Mouse (Mus musculus): ENCODE data around the gene Aven. TPM values are rescaled to one million over a fixed set of nuclear protein-coding genes. Genes with fewer than 3 reads are reported as not detected.

The Aven gene
- total and polyA plus RNA-seq, 3 experiments: 5.8 to 18.4 (median 16.9) TPM

DNA sequence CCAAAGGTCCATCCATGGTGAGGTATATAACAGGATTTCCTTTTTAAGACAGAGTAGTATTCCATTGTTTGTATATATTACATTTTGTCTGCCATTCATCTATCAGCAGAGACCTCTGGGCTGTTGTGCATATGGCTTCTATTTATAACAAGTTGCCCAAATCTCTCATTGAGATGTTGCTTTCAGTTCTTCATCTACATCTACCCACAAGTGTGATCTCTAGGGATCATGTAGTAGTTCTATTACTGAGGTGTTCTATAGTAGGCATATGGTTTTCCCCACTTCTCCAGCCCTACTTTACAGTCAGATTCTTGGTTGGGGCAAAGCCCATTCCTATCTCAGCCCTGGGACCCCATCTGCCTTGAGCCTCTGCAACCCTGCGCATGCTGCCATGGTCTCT, 72.3 kb downstream of the Aven start:
- H3K27ac ChIP-seq: no peak overlapping the region
- no peaks in the 10 kb centered on the region for H3K27me3 ChIP-seq (ENCODE audit: control insufficient read depth, insufficient read depth, low read length)
- no peak overlapping the region for H3K4me3 ChIP-seq
- no peaks in the 10 kb centered on the region for H3K4me1 ChIP-seq (ENCODE audit: control insufficient read depth, insufficient read depth, low read length)
- H3K36me3 ChIP-seq (ENCODE audit: control insufficient read depth, insufficient read depth, low read length): no peaks in the 10 kb centered on the region
- intact Hi-C loops (cut with DNase I): no loop called here
- WGBS: 100% methylated on average over 1 of the region's 1 CpGs
- TF ChIP-seq EP300 (IDR thresholded peaks at IDR 0.05; ENCODE audit: insufficient read depth, low read depth, low read length) (no peak), POLR2A (IDR thresholded peaks at IDR 0.05; ENCODE audit: insufficient read depth, low read depth, low read length) (no peak), CTCF (IDR thresholded peaks at IDR 0.05) (no peak)
- no peak overlapping the region for H3K9ac ChIP-seq (ENCODE audit: low read depth, low read length)
- no peaks in the 10 kb centered on the region for H3K79me2 ChIP-seq (replicated peaks; ENCODE audit: control insufficient read depth, insufficient read depth, low read length)
- no peak for DNase-seq

DNA sequence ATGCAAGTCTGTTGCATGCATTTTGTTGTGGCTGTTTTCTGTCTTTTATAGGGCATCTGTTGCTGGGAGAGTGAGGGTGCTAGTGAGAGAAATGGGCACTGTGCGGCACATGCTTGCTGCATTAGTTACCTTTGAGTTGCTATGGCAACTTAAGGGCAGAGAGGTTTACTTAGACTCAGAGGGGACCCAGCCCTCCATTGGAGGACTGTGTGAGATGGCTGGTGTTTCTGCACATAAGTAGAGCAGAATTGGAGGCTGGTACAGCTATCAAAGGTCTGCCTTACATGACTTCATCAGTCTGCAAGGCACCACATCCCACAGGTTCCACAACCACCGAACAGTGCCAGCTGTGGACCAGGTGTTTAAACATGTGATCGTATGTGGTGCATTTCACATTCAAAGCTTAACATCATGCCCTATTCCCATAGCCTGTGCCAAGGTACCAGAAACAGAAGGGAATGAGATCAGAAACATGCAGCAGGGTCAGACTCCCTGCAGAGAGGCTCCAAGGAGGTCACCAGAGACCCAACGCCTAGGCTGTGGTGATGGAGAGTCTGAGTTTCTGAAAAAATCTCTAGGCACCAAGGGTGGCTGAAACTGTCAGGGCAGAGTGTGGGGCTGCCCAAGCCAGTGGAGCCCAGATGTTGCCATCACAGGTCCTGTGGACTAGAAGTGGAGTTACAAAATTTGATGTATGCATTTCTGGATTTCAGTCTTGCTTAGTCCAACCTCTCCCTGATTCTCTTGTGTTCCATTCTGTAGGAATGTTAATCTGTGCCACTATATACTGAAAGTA, 73.7 kb downstream of the Aven start:
- no peak overlapping the region for H3K27ac ChIP-seq
- intact Hi-C loops (cut with DNase I): no loop called here
- H3K27me3 ChIP-seq (ENCODE audit: control insufficient read depth, insufficient read depth, low read length): no peaks in the 10 kb centered on the region
- H3K36me3 ChIP-seq (ENCODE audit: control insufficient read depth, insufficient read depth, low read length): no peaks in the 10 kb centered on the region
- no peak overlapping the region for H3K9ac ChIP-seq (ENCODE audit: low read depth, low read length)
- no peaks in the 10 kb centered on the region for H3K79me2 ChIP-seq (replicated peaks; ENCODE audit: control insufficient read depth, insufficient read depth, low read length)
- TF ChIP-seq POLR2A (IDR thresholded peaks at IDR 0.05; ENCODE audit: insufficient read depth, low read depth, low read length) (no peak), CTCF (IDR thresholded peaks at IDR 0.05) (no peak), EP300 (IDR thresholded peaks at IDR 0.05; ENCODE audit: insufficient read depth, low read depth, low read length) (no peak)
- H3K4me3 ChIP-seq: no peak overlapping the region
- H3K4me1 ChIP-seq (ENCODE audit: control insufficient read depth, insufficient read depth, low read length): no peaks in the 10 kb centered on the region
- DNase-seq: no peak
- WGBS: 85% methylated on average over 4 of the region's 4 CpGs

DNA sequence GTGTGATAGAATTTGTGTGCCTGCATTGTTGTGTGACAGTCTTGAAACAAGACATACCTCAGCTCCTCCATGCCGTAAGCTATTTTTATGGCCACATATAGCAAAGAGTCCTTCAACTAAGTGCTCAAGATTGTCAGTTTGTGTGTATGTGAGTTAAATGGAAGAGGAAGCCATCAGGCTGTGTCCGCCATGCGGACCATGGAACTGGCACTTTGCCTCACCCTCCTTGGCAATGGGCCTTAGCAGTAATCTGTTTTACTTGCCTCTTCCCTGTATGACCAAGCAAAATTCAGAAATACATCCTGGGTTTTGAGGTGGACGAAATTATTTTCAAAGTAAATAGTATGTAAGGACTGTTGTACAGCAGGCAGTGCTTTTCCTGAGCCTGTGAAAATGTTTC, 75.0 kb downstream of the Aven start:
- Histone ChIP-seq H3K4me3 (no peak overlapping the region), H3K27ac (no peak overlapping the region), H3K4me1 (ENCODE audit: control insufficient read depth, insufficient read depth, low read length) (no peaks in the 10 kb centered on the region), H3K9ac (ENCODE audit: low read depth, low read length) (no peak overlapping the region), H3K27me3 (ENCODE audit: control insufficient read depth, insufficient read depth, low read length) (no peaks in the 10 kb centered on the region), H3K79me2 (replicated peaks; ENCODE audit: control insufficient read depth, insufficient read depth, low read length) (no peaks in the 10 kb centered on the region), H3K36me3 (ENCODE audit: control insufficient read depth, insufficient read depth, low read length) (no peaks in the 10 kb centered on the region)
- TF ChIP-seq CTCF (IDR thresholded peaks at IDR 0.05) (no peak), POLR2A (IDR thresholded peaks at IDR 0.05; ENCODE audit: insufficient read depth, low read depth, low read length) (no peak), EP300 (IDR thresholded peaks at IDR 0.05; ENCODE audit: insufficient read depth, low read depth, low read length) (no peak)
- intact Hi-C loops (cut with DNase I): no loop called here
- 70% methylated on average over 4 of the region's 4 CpGs for WGBS
- no peak for DNase-seq

DNA sequence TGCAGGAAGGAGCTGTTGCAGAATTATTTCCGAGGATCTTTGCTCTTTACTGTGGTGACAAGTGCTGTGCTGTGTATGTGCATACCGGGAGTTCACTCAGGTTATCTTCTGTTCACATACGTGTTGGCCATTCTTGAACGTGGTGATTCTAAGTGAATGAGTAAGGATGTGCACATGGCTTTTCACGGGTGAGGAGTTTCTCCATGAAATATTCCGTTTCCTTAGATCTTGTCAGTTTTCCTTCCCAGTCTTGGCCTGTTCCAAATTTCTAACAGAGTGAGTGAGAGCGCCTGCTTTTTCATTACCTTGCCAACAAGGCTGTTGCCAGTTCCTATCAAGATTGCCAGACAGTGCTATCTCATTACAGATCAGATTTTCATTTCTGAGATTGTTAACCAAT, 98.2 kb downstream of the Aven start:
- intact Hi-C loops (cut with DNase I): no loop called here
- Histone ChIP-seq H3K79me2 (replicated peaks; ENCODE audit: control insufficient read depth, insufficient read depth, low read length) (no peaks in the 10 kb centered on the region), H3K27ac (no peak overlapping the region), H3K4me3 (no peak overlapping the region), H3K9ac (ENCODE audit: low read depth, low read length) (no peak overlapping the region), H3K36me3 (ENCODE audit: control insufficient read depth, insufficient read depth, low read length) (no peaks in the 10 kb centered on the region), H3K4me1 (ENCODE audit: control insufficient read depth, insufficient read depth, low read length) (peaks cover 3% of the 10 kb centered on the region; the same call in 1 of the 2 replicates), H3K27me3 (ENCODE audit: control insufficient read depth, insufficient read depth, low read length) (no peaks in the 10 kb centered on the region)
- 54% methylated on average over 7 of the region's 7 CpGs for WGBS
- TF ChIP-seq CTCF (IDR thresholded peaks at IDR 0.05) (no peak), POLR2A (IDR thresholded peaks at IDR 0.05; ENCODE audit: insufficient read depth, low read depth, low read length) (no peak), EP300 (IDR thresholded peaks at IDR 0.05; ENCODE audit: insufficient read depth, low read depth, low read length) (no peak)
- no peak for DNase-seq

DNA sequence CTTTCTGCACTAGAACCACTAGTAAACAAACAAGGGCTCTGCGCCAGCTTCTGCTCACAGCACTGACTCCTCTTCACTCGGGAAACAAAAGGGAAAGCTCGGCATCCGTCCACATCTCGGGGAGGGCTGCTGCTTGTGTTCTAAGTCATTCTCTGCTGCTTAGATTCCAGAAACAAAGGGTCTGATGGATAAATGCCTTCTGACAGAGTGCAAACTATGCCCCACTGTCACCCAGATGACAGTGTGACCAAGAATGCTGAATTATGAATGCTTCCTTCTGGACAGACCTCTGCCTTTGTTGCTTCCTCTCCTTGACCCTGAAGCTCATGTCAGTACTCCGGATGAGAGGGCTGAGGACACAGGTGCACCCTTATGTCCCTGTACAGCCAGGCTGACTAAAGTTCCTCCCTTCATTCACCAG, 98.7 kb downstream of the Aven start:
- no peak overlapping the region for H3K4me3 ChIP-seq
- intact Hi-C loops (cut with DNase I): no loop called here
- no peaks in the 10 kb centered on the region for H3K36me3 ChIP-seq (ENCODE audit: control insufficient read depth, insufficient read depth, low read length)
- no peaks in the 10 kb centered on the region for H3K79me2 ChIP-seq (replicated peaks; ENCODE audit: control insufficient read depth, insufficient read depth, low read length)
- TF ChIP-seq EP300 (IDR thresholded peaks at IDR 0.05; ENCODE audit: insufficient read depth, low read depth, low read length) (no peak), POLR2A (IDR thresholded peaks at IDR 0.05; ENCODE audit: insufficient read depth, low read depth, low read length) (no peak), CTCF (IDR thresholded peaks at IDR 0.05) (no peak)
- WGBS: 42% methylated on average over 6 of the region's 6 CpGs
- peaks cover 3% of the 10 kb centered on the region; the same call in 1 of the 2 replicates for H3K4me1 ChIP-seq (ENCODE audit: control insufficient read depth, insufficient read depth, low read length)
- peak in 1 of 2 experiments; percentile 16 for DNase-seq
- no peak overlapping the region for H3K9ac ChIP-seq (ENCODE audit: low read depth, low read length)
- no peaks in the 10 kb centered on the region for H3K27me3 ChIP-seq (ENCODE audit: control insufficient read depth, insufficient read depth, low read length)
- no peak overlapping the region for H3K27ac ChIP-seq

DNA sequence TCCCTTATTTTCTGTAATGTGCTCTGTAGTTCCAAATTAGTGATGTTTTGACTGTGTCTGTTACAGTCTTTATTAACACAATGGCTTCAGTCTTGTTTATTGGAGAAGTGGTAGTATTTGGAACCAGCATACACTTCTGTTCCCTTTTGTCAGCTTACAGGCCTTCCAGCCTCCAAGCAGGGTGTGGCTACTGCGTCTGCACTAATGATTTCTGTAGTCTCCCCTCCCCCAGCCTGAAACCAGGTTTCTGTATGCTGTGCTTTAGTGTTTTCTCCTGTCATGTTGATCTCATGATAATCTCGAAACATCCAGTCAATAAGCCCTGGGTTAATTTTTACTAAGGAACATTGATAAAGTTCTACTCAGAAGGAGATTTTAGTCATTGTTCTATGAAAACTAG, 100.6 kb downstream of the Aven start:
- Histone ChIP-seq H3K27me3 (ENCODE audit: control insufficient read depth, insufficient read depth, low read length) (no peaks in the 10 kb centered on the region), H3K36me3 (ENCODE audit: control insufficient read depth, insufficient read depth, low read length) (no peaks in the 10 kb centered on the region), H3K9ac (ENCODE audit: low read depth, low read length) (no peak overlapping the region), H3K4me3 (no peak overlapping the region), H3K27ac (no peak overlapping the region), H3K79me2 (replicated peaks; ENCODE audit: control insufficient read depth, insufficient read depth, low read length) (no peaks in the 10 kb centered on the region), H3K4me1 (ENCODE audit: control insufficient read depth, insufficient read depth, low read length) (peaks cover 3% of the 10 kb centered on the region; the same call in 1 of the 2 replicates)
- intact Hi-C loops (cut with DNase I): no loop called here
- no peak for DNase-seq
- whole genome bisulfite sequencing: 69% methylated on average over 2 of the region's 2 CpGs
- TF ChIP-seq EP300 (IDR thresholded peaks at IDR 0.05; ENCODE audit: insufficient read depth, low read depth, low read length): no peak
- no peak for TF ChIP-seq POLR2A (IDR thresholded peaks at IDR 0.05; ENCODE audit: insufficient read depth, low read depth, low read length)
- TF ChIP-seq CTCF (IDR thresholded peaks at IDR 0.05): no peak
